Mouse (Mus musculus): ENCODE results near the gene Vps26c.

The Vps26c gene

GRCm38 (mm10) chr16:94526344-94527151 is at the start of gene Vps26c:
Vps26c (minus strand) TSS chr16:94526830.
- DNase-seq (ENCODE audit: inconsistent ontology term): peak; percentile 100

- no peak for DNase-seq (ENCODE audit: inconsistent ontology term)
Measured at GRCm38 (mm10) chr16:94575757-94576156, 49.1 kb upstream of the Vps26c start.

GRCm38 (mm10) chr16:94574718-94575094 is 48.1 kb upstream of the Vps26c start:
- DNase-seq (ENCODE audit: inconsistent ontology term): no peak

GRCm38 (mm10) chr16:94574025-94574717 is 47.5 kb upstream of the Vps26c start:
- no peak for DNase-seq (ENCODE audit: inconsistent ontology term)

- DNase-seq (ENCODE audit: inconsistent ontology term): no peak
Measured at GRCm38 (mm10) chr16:94572422-94572821, 45.8 kb upstream of the Vps26c start.

- no peak for DNase-seq (ENCODE audit: inconsistent ontology term)
Measured at GRCm38 (mm10) chr16:94571111-94571993, 44.7 kb upstream of the Vps26c start.

GRCm38 (mm10) chr16:94570361-94571041 is 43.9 kb upstream of the Vps26c start:
- peak; percentile 75 for DNase-seq (ENCODE audit: inconsistent ontology term)

GRCm38 (mm10) chr16:94569229-94570176 is 42.9 kb upstream of the Vps26c start, which contains the start of gene Dyrk1a:
Dyrk1a (plus strand) TSS chr16:94570010.
- DNase-seq (ENCODE audit: inconsistent ontology term): peak; percentile 100

GRCm38 (mm10) chr16:94568335-94569228 is 42.0 kb upstream of the Vps26c start:
- DNase-seq (ENCODE audit: inconsistent ontology term): peak; percentile 92

GRCm38 (mm10) chr16:94567751-94568150 is 41.1 kb upstream of the Vps26c start:
- no peak for DNase-seq (ENCODE audit: inconsistent ontology term)

- DNase-seq (ENCODE audit: inconsistent ontology term): no peak
Measured at GRCm38 (mm10) chr16:94566834-94567585, 40.4 kb upstream of the Vps26c start.

GRCm38 (mm10) chr16:94566124-94566523 is 39.5 kb upstream of the Vps26c start:
- DNase-seq (ENCODE audit: inconsistent ontology term): no peak

GRCm38 (mm10) chr16:94560618-94561017 is 34.0 kb upstream of the Vps26c start:
- no peak for DNase-seq (ENCODE audit: inconsistent ontology term)

GRCm38 (mm10) chr16:94559782-94560181 is 33.2 kb upstream of the Vps26c start:
- no peak for DNase-seq (ENCODE audit: inconsistent ontology term)

- DNase-seq (ENCODE audit: inconsistent ontology term): no peak
Measured at GRCm38 (mm10) chr16:94559282-94559681, 32.7 kb upstream of the Vps26c start.

GRCm38 (mm10) chr16:94556228-94556627 is 29.6 kb upstream of the Vps26c start:
- no peak for DNase-seq (ENCODE audit: inconsistent ontology term)

- DNase-seq (ENCODE audit: inconsistent ontology term): no peak
Measured at GRCm38 (mm10) chr16:94555346-94555745, 28.7 kb upstream of the Vps26c start.

- no peak for DNase-seq (ENCODE audit: inconsistent ontology term)
Measured at GRCm38 (mm10) chr16:94551934-94552333, 25.3 kb upstream of the Vps26c start.
